Mouse (Mus musculus): ENCODE measurements at regions not wholly inside any gene's neighbourhood (a gene's known extent, or its start where the extent isn't known, plus 50 kb on each side); places are given as distances from the start of the nearest gene placed in this dataset.

- TF ChIP-seq GATA1 (IDR thresholded peaks at IDR 0.05; ENCODE audit: low read depth, low read length), result no peak
- TF ChIP-seq MAFK (IDR thresholded peaks at IDR 0.05; ENCODE audit: borderline replicate concordance, low read depth, low read length), result no peak
- TF ChIP-seq GABPA (IDR thresholded peaks at IDR 0.05; ENCODE audit: low read depth, low read length), result no peak
- TF ChIP-seq CTCF (IDR thresholded peaks at IDR 0.05 in 2 of 3, conservative IDR thresholded peaks at IDR 0.05 in 1 of 3; ENCODE audit: control insufficient read depth in 1 of 3, insufficient read depth in 1 of 3, low read depth in 2 of 3, low read length in 3 of 3, poor library complexity in 1 of 3, severe bottlenecking in 1 of 3), result no peak
- no peak for TF ChIP-seq POLR2A (IDR thresholded peaks at IDR 0.05; ENCODE audit: control insufficient read depth in 1 of 2, insufficient read depth in 1 of 2, low read depth in 1 of 2, low read length in 2 of 2, poor library complexity in 1 of 2)
- TF ChIP-seq NRF1 (IDR thresholded peaks at IDR 0.05; ENCODE audit: insufficient read depth, low read depth, low read length, poor library complexity, severe bottlenecking), result no peak
- no peak for TF ChIP-seq UBTF (IDR thresholded peaks at IDR 0.05; ENCODE audit: borderline replicate concordance, insufficient read depth, low read depth, low read length)
- no peak for TF ChIP-seq ZNF384 (IDR thresholded peaks at IDR 0.05; ENCODE audit: low read depth, low read length)
Observed at GRCm38 (mm10) chr5:39138375-39138774, 261.8 kb upstream of the Clnk start.
